Mouse (Mus musculus) intestine, embryonic 15.5 days (tissue): ENCODE data around the gene Igfbp1. TPM values are rescaled to one million over a fixed set of nuclear protein-coding genes. Genes with fewer than 3 reads are reported as not detected.
A peak's percentile ranks its signal among the peaks of the same experiment; 100 is the strongest.

ENCODE experiments used
- ATAC-seq: fragments of 200-750 bp; cut with Nextera tagmentation; 2 replicates; pipeline ENCODE4 v1.8.0; 2017; ENCODE audit warnings: moderate TSS enrichment, moderate library complexity
- H3K27ac ChIP-seq: fragments of 300-500 bp; sonication (generic); 2 replicates; pipeline ENCODE4 v1.5.1; 2015; ENCODE audit warnings: mild to moderate bottlenecking, inconsistent platforms
- H3K27me3 ChIP-seq: fragments of 300-500 bp; sonication (generic); replicated peaks from 2 replicates; pipeline ENCODE4 v1.6.1; 2015; ENCODE audit warnings: inconsistent platforms
- H3K36me3 ChIP-seq: fragments of 300-500 bp; sonication (generic); 2 replicates; pipeline ENCODE4 v1.6.1; 2015; ENCODE audit warnings: inconsistent platforms
- H3K4me1 ChIP-seq: fragments of 300-500 bp; sonication (generic); replicated peaks from 2 replicates; pipeline ENCODE4 v1.6.1; 2015; ENCODE audit warnings: inconsistent platforms
- H3K4me2 ChIP-seq: fragments of 300-500 bp; sonication (generic); replicated peaks from 2 replicates; pipeline ENCODE4 v1.6.1; 2015; ENCODE audit warnings: mild to moderate bottlenecking, inconsistent platforms
- H3K4me3 ChIP-seq: fragments of 300-500 bp; sonication (generic); replicated peaks from 2 replicates; pipeline ENCODE4 v1.5.1; 2015; ENCODE audit warnings: inconsistent platforms
- H3K9ac ChIP-seq: fragments of 300-500 bp; sonication (generic); 2 replicates; pipeline ENCODE4 v1.6.1; 2015; ENCODE audit warnings: inconsistent platforms
- H3K9me3 ChIP-seq: fragments of 300-500 bp; sonication (generic); 2 replicates; pipeline ENCODE4 v1.6.1; 2016; ENCODE audit warnings: inconsistent platforms
- WGBS: fragments of 180-500 bp; shearing (Covaris S2); methylation state at CpG from one replicate; pipeline ENCODE4 v1.1.7; 2015; 5-methylcytosine and 5-hydroxymethylcytosine counted together
- polyA plus RNA-seq: library from polyadenylated mRNA; unstranded; fragments of >200 nt; fragmentation: Nextera tagmentation; extraction: Ambion mirVana; gene quantifications from 2 replicates; pipeline ENCODE4 v1.2.1, GENCODE M21; 2015

Gene Igfbp1
- polyA plus RNA-seq, 1 experiment from 2014 or later: 3.2 TPM

- Histone ChIP-seq H3K4me2 (no peak overlapping the region), H3K36me3 (no peaks in the 10 kb centered on the region), H3K27me3 (no peaks in the 10 kb centered on the region), H3K27ac (no peak overlapping the region), H3K4me1 (no peaks in the 10 kb centered on the region), H3K9me3 (no peaks in the 10 kb centered on the region), H3K4me3 (no peak overlapping the region), H3K9ac (no peak overlapping the region)
- ATAC-seq: peak; percentile 62; the same call in 1 of the 2 replicates
- WGBS: 73% methylated on average over 6 of the region's 6 CpGs
These were observed 23.9 kb upstream of the Igfbp1 start for GRCm38 (mm10) chr11:7173664-7174063.

- Histone ChIP-seq H3K4me1 (no peaks in the 10 kb centered on the region), H3K36me3 (no peaks in the 10 kb centered on the region), H3K9me3 (no peaks in the 10 kb centered on the region), H3K27me3 (no peaks in the 10 kb centered on the region), H3K9ac (no peak overlapping the region), H3K27ac (no peak overlapping the region), H3K4me3 (no peak overlapping the region), H3K4me2 (no peak overlapping the region)
- peak; percentile 81 for ATAC-seq
- WGBS: 53% methylated on average over 4 of the region's 4 CpGs
These were observed 18.9 kb upstream of the Igfbp1 start for GRCm38 (mm10) chr11:7178724-7179123.

GRCm38 (mm10) chr11:7179276-7179675 is 18.3 kb upstream of the Igfbp1 start:
- no peak overlapping the region for H3K4me2 ChIP-seq
- no peaks in the 10 kb centered on the region for H3K9me3 ChIP-seq
- H3K4me3 ChIP-seq: no peak overlapping the region
- H3K27me3 ChIP-seq: no peaks in the 10 kb centered on the region
- no peak overlapping the region for H3K27ac ChIP-seq
- ATAC-seq: peak; percentile 71
- WGBS: 64% methylated on average over 2 of the region's 2 CpGs
- no peak overlapping the region for H3K9ac ChIP-seq
- no peaks in the 10 kb centered on the region for H3K4me1 ChIP-seq
- H3K36me3 ChIP-seq: no peaks in the 10 kb centered on the region

GRCm38 (mm10) chr11:7182409-7183042 is 15.1 kb upstream of the Igfbp1 start:
- no peak overlapping the region for H3K4me3 ChIP-seq
- H3K9me3 ChIP-seq: no peaks in the 10 kb centered on the region
- no peaks in the 10 kb centered on the region for H3K27me3 ChIP-seq
- H3K36me3 ChIP-seq: no peaks in the 10 kb centered on the region
- no peak overlapping the region for H3K9ac ChIP-seq
- ATAC-seq: no peak
- WGBS: 44% methylated on average over 8 of the region's 8 CpGs
- H3K4me1 ChIP-seq: no peaks in the 10 kb centered on the region
- no peak overlapping the region for H3K4me2 ChIP-seq
- no peak overlapping the region for H3K27ac ChIP-seq

GRCm38 (mm10) chr11:7184420-7184819 is 13.2 kb upstream of the Igfbp1 start:
- no peak for ATAC-seq
- Histone ChIP-seq H3K4me3 (no peak overlapping the region), H3K9ac (no peak overlapping the region), H3K27ac (no peak overlapping the region), H3K27me3 (no peaks in the 10 kb centered on the region), H3K9me3 (no peaks in the 10 kb centered on the region), H3K36me3 (no peaks in the 10 kb centered on the region), H3K4me1 (no peaks in the 10 kb centered on the region), H3K4me2 (no peak overlapping the region)
- 32% methylated on average over 1 of the region's 1 CpGs for whole genome bisulfite sequencing

- no peak for ATAC-seq
- Histone ChIP-seq H3K36me3 (no peaks in the 10 kb centered on the region), H3K4me2 (no peak overlapping the region), H3K27ac (no peak overlapping the region), H3K4me3 (no peak overlapping the region), H3K9ac (no peak overlapping the region), H3K27me3 (no peaks in the 10 kb centered on the region), H3K9me3 (no peaks in the 10 kb centered on the region), H3K4me1 (no peaks in the 10 kb centered on the region; the same call in 1 of the 2 replicates)
- WGBS: 48% methylated on average over 8 of the region's 8 CpGs
These were observed 10.1 kb upstream of the Igfbp1 start for GRCm38 (mm10) chr11:7187472-7187871.

- WGBS: 88% methylated on average over 13 of the region's 13 CpGs
- no peaks in the 10 kb centered on the region for H3K27me3 ChIP-seq
- no peak for ATAC-seq
These were observed 9.1 kb upstream of the Igfbp1 start, which contains the start of gene Gm11985 for GRCm38 (mm10) chr11:7188469-7188868. Gene Gm11985, minus strand, starts transcription at chr11:7188569.

GRCm38 (mm10) chr11:7192710-7193109 is 4.9 kb upstream of the Igfbp1 start:
- Histone ChIP-seq H3K9me3 (no peaks in the 10 kb centered on the region), H3K27me3 (no peaks in the 10 kb centered on the region), H3K4me1 (no peaks in the 10 kb centered on the region; the same call in 1 of the 2 replicates), H3K9ac (no peak overlapping the region), H3K36me3 (no peaks in the 10 kb centered on the region), H3K4me2 (no peak overlapping the region), H3K27ac (no peak overlapping the region), H3K4me3 (no peak overlapping the region)
- 33% methylated on average over 6 of the region's 6 CpGs for WGBS
- ATAC-seq: peak; percentile 22; the same call in 1 of the 2 replicates

More at GRCm38 (mm10) chr11:7188469-7188868, 9.1 kb upstream of the Igfbp1 start, which contains the start of gene Gm11985:
- Histone ChIP-seq H3K4me3 (no peak within 1 kb of the TSS), H3K9me3 (no peaks in the 10 kb centered on the region), H3K4me2 (no peak within 1 kb of the TSS), H3K36me3 (no peaks in the 10 kb centered on the region), H3K9ac (no peak within 1 kb of the TSS), H3K4me1 (no peaks in the 10 kb centered on the region; the same call in 1 of the 2 replicates), H3K27ac (no peak within 1 kb of the TSS)

- H3K27me3 ChIP-seq: no peaks in the 10 kb centered on the region
- H3K4me1 ChIP-seq: no peaks in the 10 kb centered on the region; the same call in 1 of the 2 replicates
- no peaks in the 10 kb centered on the region for H3K9me3 ChIP-seq
- H3K27ac ChIP-seq: no peak overlapping the region
- no peak overlapping the region for H3K4me3 ChIP-seq
- H3K4me2 ChIP-seq: no peak overlapping the region
- no peaks in the 10 kb centered on the region for H3K36me3 ChIP-seq
- ATAC-seq: no peak
- WGBS: 54% methylated on average over 9 of the region's 9 CpGs
- H3K9ac ChIP-seq: no peak overlapping the region
These were observed 4.4 kb upstream of the Igfbp1 start for GRCm38 (mm10) chr11:7193134-7193533.

GRCm38 (mm10) chr11:7194432-7195311 is 2.9 kb upstream of the Igfbp1 start:
- no peak overlapping the region for H3K4me3 ChIP-seq
- H3K27ac ChIP-seq: no peak overlapping the region
- ATAC-seq: no peak
- no peaks in the 10 kb centered on the region; the same call in 1 of the 2 replicates for H3K4me1 ChIP-seq
- H3K36me3 ChIP-seq: no peaks in the 10 kb centered on the region
- H3K27me3 ChIP-seq: no peaks in the 10 kb centered on the region
- 77% methylated on average over 10 of the region's 10 CpGs for WGBS
- H3K4me2 ChIP-seq: no peak overlapping the region
- no peaks in the 10 kb centered on the region for H3K9me3 ChIP-seq
- no peak overlapping the region for H3K9ac ChIP-seq

GRCm38 (mm10) chr11:7195312-7195685 is 2.3 kb upstream of the Igfbp1 start:
- H3K9ac ChIP-seq: no peak overlapping the region
- ATAC-seq: no peak
- no peaks in the 10 kb centered on the region for H3K9me3 ChIP-seq
- H3K36me3 ChIP-seq: no peaks in the 10 kb centered on the region
- H3K4me2 ChIP-seq: no peak overlapping the region
- WGBS: 85% methylated on average over 4 of the region's 4 CpGs
- H3K4me1 ChIP-seq: no peaks in the 10 kb centered on the region; the same call in 1 of the 2 replicates
- no peaks in the 10 kb centered on the region for H3K27me3 ChIP-seq
- H3K27ac ChIP-seq: no peak overlapping the region
- no peak overlapping the region for H3K4me3 ChIP-seq

- Histone ChIP-seq H3K9me3 (no peaks in the 10 kb centered on the region), H3K27me3 (no peaks in the 10 kb centered on the region), H3K9ac (no peak overlapping the region), H3K4me3 (no peak overlapping the region), H3K36me3 (no peaks in the 10 kb centered on the region), H3K4me2 (peak overlapping the region; percentile 4; the same call in 1 of the 2 replicates), H3K27ac (no peak overlapping the region), H3K4me1 (no peaks in the 10 kb centered on the region)
- peak; percentile 22; the same call in 1 of the 2 replicates for ATAC-seq
- 87% methylated on average over 19 of the region's 19 CpGs for WGBS
These were observed 424 bp downstream of the Igfbp1 start for GRCm38 (mm10) chr11:7198006-7198405.
